Mouse (Mus musculus) spleen, postnatal 36 days (tissue): Measurements from ENCODE around the gene Rreb1.

Experiments
- DNase-seq, 2 experiments: peaks; one replicate each; pipeline ENCODE4 v3.0.0; 2022; ENCODE audit warnings: low spot score in 2 of 2, mixed read lengths in 1 of 2

Gene Rreb1

GRCm38 (mm10) chr13:37941950-37942886 lies 164.0 kb downstream of the Rreb1 start:
- no peak for DNase-seq

- DNase-seq, result no peak
These were observed 164.7 kb downstream of the Rreb1 start for GRCm38 (mm10) chr13:37942887-37943331.

- no peak for DNase-seq
These were observed 165.3 kb downstream of the Rreb1 start for GRCm38 (mm10) chr13:37943466-37943865.

GRCm38 (mm10) chr13:37944306-37944705 lies 166.1 kb downstream of the Rreb1 start:
- DNase-seq, result no peak

GRCm38 (mm10) chr13:37945392-37945791 lies 167.2 kb downstream of the Rreb1 start:
- DNase-seq, result no peak

- peak; percentile 68 for DNase-seq
These were observed 168.5 kb downstream of the Rreb1 start for GRCm38 (mm10) chr13:37946734-37947133.

- no peak for DNase-seq
These were observed 174.8 kb downstream of the Rreb1 start for GRCm38 (mm10) chr13:37952981-37953380.

- DNase-seq, result no peak
These were observed 176.1 kb downstream of the Rreb1 start for GRCm38 (mm10) chr13:37954318-37954717.

- peak; percentile 77 to 80 for DNase-seq
These were observed 180.5 kb downstream of the Rreb1 start for GRCm38 (mm10) chr13:37958498-37959238.

GRCm38 (mm10) chr13:37959239-37959907 lies 181.2 kb downstream of the Rreb1 start:
- DNase-seq, result no peak

GRCm38 (mm10) chr13:37959936-37960335 lies 181.7 kb downstream of the Rreb1 start:
- DNase-seq, result no peak

- no peak for DNase-seq
These were observed 184.3 kb downstream of the Rreb1 start for GRCm38 (mm10) chr13:37962541-37962940.

GRCm38 (mm10) chr13:37963354-37964007 lies 185.3 kb downstream of the Rreb1 start:
- peak; percentile 59 to 74 for DNase-seq

GRCm38 (mm10) chr13:37964128-37965087 lies 186.2 kb downstream of the Rreb1 start:
- DNase-seq, result no peak

GRCm38 (mm10) chr13:37965126-37965914 lies 187.1 kb downstream of the Rreb1 start:
- DNase-seq, result no peak

- peak; percentile 57 to 64 for DNase-seq
These were observed 188.3 kb downstream of the Rreb1 start for GRCm38 (mm10) chr13:37966256-37967051.

GRCm38 (mm10) chr13:37967052-37967437 lies 188.8 kb downstream of the Rreb1 start:
- DNase-seq, result no peak

- DNase-seq, result no peak
These were observed 189.4 kb downstream of the Rreb1 start for GRCm38 (mm10) chr13:37967565-37967964.

GRCm38 (mm10) chr13:37969337-37969736 lies 191.1 kb downstream of the Rreb1 start:
- peak; percentile 70 to 74 for DNase-seq
